Mouse (Mus musculus) heart, adult 2 months (tissue): ENCODE measurements around the gene Fbxo17.

ENCODE experiments used
- CTCF ChIP-seq: fragments of 200-600 bp; IDR thresholded peaks from 2 replicates; pipeline ENCODE4 v1.8.1; 2022; ENCODE audit warnings: antibody characterized with exemption, mild to moderate bottlenecking, moderate library complexity
- EP300 ChIP-seq: fragments of 200-500 bp; IDR thresholded peaks from 2 replicates; pipeline ENCODE4 v1.6.1; 2011; ENCODE audit warnings: low read depth, low read length, control low read depth; ENCODE audit not compliant: insufficient read depth
- POLR2A ChIP-seq: fragments of 200-500 bp; IDR thresholded peaks from 2 replicates; pipeline ENCODE4 v1.6.1; 2011; ENCODE audit warnings: mild to moderate bottlenecking, low read depth, low read length, control low read depth; ENCODE audit not compliant: insufficient read depth

DNA sequence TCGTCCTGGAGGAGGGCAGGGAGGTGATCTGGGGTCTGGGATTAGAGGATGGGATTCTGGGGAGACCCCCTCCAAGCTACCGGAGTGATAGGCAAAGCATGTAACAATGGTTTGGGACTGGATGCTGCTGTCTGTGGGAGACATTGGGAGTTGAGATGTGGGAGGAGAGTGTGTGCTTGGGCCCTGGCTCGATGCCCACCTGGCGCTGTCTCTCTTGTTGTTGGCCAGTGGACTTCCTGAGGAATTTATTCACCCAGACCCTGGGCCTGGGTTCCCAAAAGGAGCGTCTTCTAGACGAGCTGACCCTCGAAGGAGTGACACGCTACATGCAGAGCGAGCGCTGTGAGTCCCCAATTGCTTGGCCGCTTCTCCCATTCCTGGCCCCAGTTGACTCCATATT, 55.3 kb downstream of the Fbxo17 start:
- no peak for TF ChIP-seq POLR2A
- no peak for TF ChIP-seq EP300
- TF ChIP-seq CTCF: no peak
